In the genomic region with DNA sequence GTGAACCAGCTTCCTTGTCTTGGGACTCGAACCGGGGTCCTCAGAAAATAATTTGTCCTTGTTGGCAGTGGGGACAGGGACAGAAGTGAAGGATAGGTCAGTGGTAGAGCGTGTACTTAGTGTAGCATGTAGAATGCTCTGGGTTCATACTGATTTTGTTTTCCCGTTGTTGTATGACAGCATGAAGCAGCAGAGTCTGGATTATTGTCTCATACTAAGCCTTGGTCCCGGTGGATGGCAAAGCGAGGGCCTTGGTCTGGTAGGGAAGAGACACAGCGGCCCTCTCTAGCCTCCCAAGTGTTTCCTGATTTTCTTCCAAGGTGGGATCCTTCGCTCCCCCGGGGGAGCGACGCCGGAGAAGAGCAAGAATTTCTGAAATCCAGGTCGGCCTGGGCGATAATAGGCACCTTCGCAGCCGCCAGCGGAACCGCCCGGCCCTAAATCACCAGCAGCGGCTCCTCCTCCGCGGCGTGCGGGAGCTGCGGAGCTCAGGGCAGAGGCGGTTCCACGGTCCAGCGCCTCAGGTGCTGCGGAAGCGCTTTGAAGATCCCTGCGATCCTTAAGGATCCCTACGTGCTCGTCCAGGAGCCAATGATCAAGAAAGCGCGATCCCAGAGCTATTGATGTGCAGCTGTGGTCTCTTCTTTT, we compare ENCODE assay signal across 7 mouse cellular contexts. TPM values are rescaled to one million over a fixed set of nuclear protein-coding genes. Genes with fewer than 3 reads are reported as not detected.
DNase-seq lines count a peak whose midpoint lies in the region; ATAC-seq and TF ChIP-seq lines count a peak whose summit lies in the region.

No protein-coding gene starts in this region.

- peak overlapping the region; percentile 23 for H3K4me3 ChIP-seq in lung, embryonic 15.5 days
- peak overlapping the region; percentile 52 for H3K4me3 ChIP-seq in embryonic facial prominence, embryonic 10.5 days
- H3K4me3 ChIP-seq in hindbrain, postnatal 0 days (ENCODE audit: low read length) = peak overlapping the region; percentile 38
- H3K4me3 ChIP-seq in midbrain, embryonic 16.5 days (ENCODE audit: low read depth, low read length) = peak overlapping the region; percentile 43

- no peak for ATAC-seq in lung, embryonic 15.5 days (ENCODE audit: borderline replicate concordance, extremely low read depth, low FRiP score, low TSS enrichment)
- no peak for ATAC-seq in hindbrain, postnatal 0 days
- ATAC-seq in midbrain, embryonic 16.5 days = no peak

- no peak overlapping the region for H3K9ac ChIP-seq in lung, embryonic 15.5 days
- H3K9ac ChIP-seq in hindbrain, postnatal 0 days (replicated peaks; ENCODE audit: low read length) = peak overlapping the region; percentile 58
- H3K9ac ChIP-seq in midbrain, embryonic 16.5 days (ENCODE audit: low read depth, low read length) = peak overlapping the region; percentile 71

- TF ChIP-seq CTCF in hindbrain, postnatal 0 days (IDR thresholded peaks at IDR 0.05; ENCODE audit: low read depth) = no peak

- WGBS in lung, embryonic 15.5 days = 10% methylated on average over 35 of the region's 35 CpGs
- WGBS in embryonic facial prominence, embryonic 10.5 days = 7% methylated on average over 35 of the region's 35 CpGs
- 10% methylated on average over 35 of the region's 35 CpGs for WGBS in hindbrain, postnatal 0 days
- 8% methylated on average over 35 of the region's 35 CpGs for WGBS in midbrain, embryonic 16.5 days

- H3K36me3 ChIP-seq in lung, embryonic 15.5 days = no peaks in the 10 kb centered on the region
- H3K36me3 ChIP-seq in embryonic facial prominence, embryonic 10.5 days (replicated peaks) = no peaks in the 10 kb centered on the region
- no peaks in the 10 kb centered on the region for H3K36me3 ChIP-seq in hindbrain, postnatal 0 days (ENCODE audit: insufficient read depth, low read length)
- no peaks in the 10 kb centered on the region for H3K36me3 ChIP-seq in midbrain, embryonic 16.5 days (ENCODE audit: control insufficient read depth, insufficient read depth, low read length)

- peaks cover 67% of the 10 kb centered on the region for H3K27me3 ChIP-seq in lung, embryonic 15.5 days
- H3K27me3 ChIP-seq in embryonic facial prominence, embryonic 10.5 days (replicated peaks; ENCODE audit: low read depth, poor library complexity, severe bottlenecking) = peaks cover 78% of the 10 kb centered on the region
- H3K27me3 ChIP-seq in hindbrain, postnatal 0 days (ENCODE audit: insufficient read depth, low read length) = no peaks in the 10 kb centered on the region; the same call in 1 of the 2 replicates
- peaks cover 9% of the 10 kb centered on the region for H3K27me3 ChIP-seq in midbrain, embryonic 16.5 days (ENCODE audit: control insufficient read depth, insufficient read depth, low read depth, low read length)

- no peak for DNase-seq in lung, postnatal 25 days (ENCODE audit: low spot score)
- DNase-seq in embryonic facial prominence, embryonic 10.5 days (ENCODE audit: low spot score) = no peak
- DNase-seq in hindbrain, postnatal 0 days (ENCODE audit: low spot score) = peak; percentile 39
- DNase-seq in layer of hippocampus, adult 8-10 months (ENCODE audit: low spot score in 2 of 2) = no peak
- no peak for DNase-seq in gastrocnemius, postnatal 4 days (ENCODE audit: low spot score in 2 of 2)

- no peaks in the 10 kb centered on the region for H3K9me3 ChIP-seq in lung, embryonic 15.5 days
- no peaks in the 10 kb centered on the region for H3K9me3 ChIP-seq in embryonic facial prominence, embryonic 10.5 days
- no peaks in the 10 kb centered on the region for H3K9me3 ChIP-seq in hindbrain, postnatal 0 days (ENCODE audit: low read length)
- H3K9me3 ChIP-seq in midbrain, embryonic 16.5 days (replicated peaks; ENCODE audit: control insufficient read depth, low read length, poor library complexity, severe bottlenecking) = no peaks in the 10 kb centered on the region

- H3K4me1 ChIP-seq in lung, embryonic 15.5 days = no peaks in the 10 kb centered on the region
- H3K4me1 ChIP-seq in embryonic facial prominence, embryonic 10.5 days = peaks cover 15% of the 10 kb centered on the region
- H3K4me1 ChIP-seq in hindbrain, postnatal 0 days (ENCODE audit: insufficient read depth, low read length) = no peaks in the 10 kb centered on the region
- no peaks in the 10 kb centered on the region for H3K4me1 ChIP-seq in midbrain, embryonic 16.5 days (ENCODE audit: control insufficient read depth, insufficient read depth, low read length)

- peak overlapping the region; percentile 45 for H3K4me2 ChIP-seq in lung, embryonic 15.5 days
- H3K4me2 ChIP-seq in hindbrain, postnatal 0 days (ENCODE audit: low read depth, low read length) = peak overlapping the region; percentile 74
- peak overlapping the region; percentile 77 for H3K4me2 ChIP-seq in midbrain, embryonic 16.5 days (ENCODE audit: low read length)

- H3K27ac ChIP-seq in lung, embryonic 15.5 days = no peak overlapping the region
- no peak overlapping the region for H3K27ac ChIP-seq in embryonic facial prominence, embryonic 10.5 days (replicated peaks)
- no peak overlapping the region for H3K27ac ChIP-seq in hindbrain, postnatal 0 days
- no peak overlapping the region; the same call in 1 of the 2 replicates for H3K27ac ChIP-seq in midbrain, embryonic 16.5 days (ENCODE audit: low read length)

RNA-seq across cellular contexts. Expression of gene Bhlha9, which starts 6.1 kb away (rescaled TPM):
- polyA plus RNA-seq in lung, embryonic 15.5 days (2015; fragmentation: Nextera tagmentation; extraction: Ambion mirVana) = not detected in 2 replicates
- not detected in 2 replicates for polyA plus RNA-seq in embryonic facial prominence, embryonic 10.5 days (2016; fragmentation: Nextera tagmentation; extraction: Ambion mirVana)
- 1.2 and 2.0 TPM in 2 replicates for total RNA-seq in hindbrain, postnatal 0 days (2014; rRNA removed)
- 2.1 and 3.2 TPM in 2 replicates for polyA plus RNA-seq in hindbrain, postnatal 0 days (2015; fragmentation: Nextera tagmentation; extraction: Ambion mirVana)
- 1.3 and 1.9 TPM in 2 replicates for polyA plus RNA-seq in midbrain, embryonic 16.5 days (2015; fragmentation: Nextera tagmentation; extraction: Ambion mirVana)
- 1 to 10 TPM; 3.3 to 4.8 (median 3.8) TPM for total RNA-seq in layer of hippocampus, adult 8-10 months (2022)
- not detected for total RNA-seq in gastrocnemius, postnatal 4 days (2021)

RNA-seq across cellular contexts. Expression of gene Trarg1, which starts 13.5 kb away (rescaled TPM):
- polyA plus RNA-seq in lung, embryonic 15.5 days (2015; fragmentation: Nextera tagmentation; extraction: Ambion mirVana) = 0.47 and 0.67 TPM in 2 replicates
- polyA plus RNA-seq in embryonic facial prominence, embryonic 10.5 days (2016; fragmentation: Nextera tagmentation; extraction: Ambion mirVana) = 0.05 and 0.18 TPM in 2 replicates
- total RNA-seq in hindbrain, postnatal 0 days (2014; rRNA removed) = 0.05 and 0.14 TPM in 2 replicates
- 0.46 and 0.57 TPM in 2 replicates for polyA plus RNA-seq in hindbrain, postnatal 0 days (2015; fragmentation: Nextera tagmentation; extraction: Ambion mirVana)
- 0.21 and 0.24 TPM in 2 replicates for polyA plus RNA-seq in midbrain, embryonic 16.5 days (2015; fragmentation: Nextera tagmentation; extraction: Ambion mirVana)
- total RNA-seq in layer of hippocampus, adult 8-10 months (2022) = under 1 TPM; 0.39 to 0.57 (median 0.46) TPM
- 1 to 10 TPM; 3.3 to 8.7 TPM for total RNA-seq in gastrocnemius, postnatal 4 days (2021)

RNA-seq across cellular contexts. Expression of gene Abr, which starts 44.0 kb away (rescaled TPM):
- 25.9 and 28.3 TPM in 2 replicates for polyA plus RNA-seq in lung, embryonic 15.5 days (2015; fragmentation: Nextera tagmentation; extraction: Ambion mirVana)
- 29.6 and 34.6 TPM in 2 replicates for polyA plus RNA-seq in embryonic facial prominence, embryonic 10.5 days (2016; fragmentation: Nextera tagmentation; extraction: Ambion mirVana)
- total RNA-seq in hindbrain, postnatal 0 days (2014; rRNA removed) = 210 and 211 TPM in 2 replicates
- polyA plus RNA-seq in hindbrain, postnatal 0 days (2015; fragmentation: Nextera tagmentation; extraction: Ambion mirVana) = 77.0 and 87.5 TPM in 2 replicates
- 110 and 116 TPM in 2 replicates for polyA plus RNA-seq in midbrain, embryonic 16.5 days (2015; fragmentation: Nextera tagmentation; extraction: Ambion mirVana)
- 100 to 1,000 TPM; 464 to 480 (median 470) TPM for total RNA-seq in layer of hippocampus, adult 8-10 months (2022)
- 10 to 100 TPM; 32.4 to 37.8 TPM for total RNA-seq in gastrocnemius, postnatal 4 days (2021)
